Mouse (Mus musculus) embryo, embryonic 10 days (tissue): ENCODE measurements around the gene Gm4707.
"Not testable (repeated sequence)": the region's sequence is repeated elsewhere in the genome, so short reads cannot be mapped to it uniquely, and the experiment has no call there.

Source experiments
- DNase-seq: peaks from one replicate; pipeline ENCODE4 v3.0.0-alpha.2; 2015; ENCODE audit warnings: low spot score

The Gm4707 gene

DNA sequence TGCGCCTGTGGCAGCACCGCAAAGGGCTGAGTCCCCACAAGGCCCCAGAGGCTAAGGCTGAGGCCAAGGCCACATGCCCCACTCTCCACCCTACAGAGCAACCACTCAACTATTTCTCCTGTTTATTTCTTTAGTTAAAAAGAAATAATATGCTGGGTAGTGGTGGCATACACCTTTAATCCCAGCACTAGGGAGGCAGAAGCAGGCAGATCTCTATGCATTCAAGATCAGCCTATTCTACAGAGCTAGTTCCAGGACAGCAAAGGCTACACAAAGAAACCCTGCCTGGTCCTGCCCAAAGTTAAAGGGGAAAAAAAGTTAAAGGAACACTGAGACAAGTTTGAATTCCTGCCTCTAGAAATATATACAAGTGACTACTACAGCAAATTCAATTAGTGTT lies at the start of gene Gm4707:
TSS of gene Gm4707 (minus strand) at position 101 of the 400 bp plus-strand sequence.
- no peak for DNase-seq

DNA sequence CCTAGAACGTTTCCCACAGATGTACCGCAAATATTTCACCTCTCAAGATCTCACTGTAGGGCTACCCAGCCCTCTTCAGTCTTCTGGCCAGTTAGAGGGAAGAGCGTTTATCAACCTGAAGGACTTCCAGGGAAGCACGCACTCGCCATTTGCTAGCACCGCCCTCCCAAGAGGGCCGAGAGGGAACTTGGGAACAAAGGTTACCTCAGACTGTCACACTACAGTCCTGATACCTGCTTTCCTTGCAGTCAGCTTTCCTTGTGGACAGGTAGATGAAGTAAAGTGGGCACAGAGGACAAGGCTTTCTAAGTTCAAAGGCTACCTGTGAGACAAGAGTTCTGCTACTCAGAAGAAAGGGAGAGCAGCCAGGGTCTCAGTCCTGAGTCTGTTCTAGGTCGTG lies 47.1 kb upstream of the Gm4707 start:
- DNase-seq, result no peak

DNA sequence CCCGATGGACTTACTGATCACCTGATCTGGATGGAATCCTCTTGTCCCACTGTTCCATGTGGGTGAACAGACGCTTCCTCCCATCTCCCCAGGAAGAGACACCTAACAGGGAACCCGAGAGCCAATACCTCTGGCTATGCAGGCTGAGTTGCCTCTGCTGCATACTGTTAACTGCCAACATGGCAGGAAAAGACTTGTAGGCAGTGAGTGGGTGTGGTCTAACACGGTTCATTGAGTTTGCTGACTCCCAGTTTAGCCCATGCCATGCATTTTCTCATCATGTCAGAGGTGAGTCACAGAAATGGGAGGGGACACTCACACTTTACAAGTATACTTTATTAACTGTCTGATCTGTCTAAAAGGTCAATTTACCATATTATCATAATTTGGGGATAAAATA lies 36.1 kb upstream of the Gm4707 start:
- DNase-seq, result no peak

DNA sequence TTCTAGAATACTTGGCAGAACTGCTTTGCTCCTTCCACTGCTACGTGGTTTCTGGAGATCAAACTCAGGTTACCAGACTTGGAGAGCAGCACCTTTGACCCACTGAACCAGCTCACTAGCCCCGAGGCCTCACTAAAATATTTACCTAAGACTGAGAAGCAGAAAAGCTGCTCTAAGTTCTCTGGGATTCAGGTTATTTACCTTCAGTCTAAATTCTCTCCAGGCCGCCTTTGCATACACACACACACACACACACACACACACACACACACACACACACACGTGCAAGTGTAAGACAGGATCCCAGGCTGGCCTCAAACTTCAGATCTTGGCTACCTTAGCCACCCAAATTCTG lies 31.6 kb upstream of the Gm4707 start:
- DNase-seq, result no peak

DNA sequence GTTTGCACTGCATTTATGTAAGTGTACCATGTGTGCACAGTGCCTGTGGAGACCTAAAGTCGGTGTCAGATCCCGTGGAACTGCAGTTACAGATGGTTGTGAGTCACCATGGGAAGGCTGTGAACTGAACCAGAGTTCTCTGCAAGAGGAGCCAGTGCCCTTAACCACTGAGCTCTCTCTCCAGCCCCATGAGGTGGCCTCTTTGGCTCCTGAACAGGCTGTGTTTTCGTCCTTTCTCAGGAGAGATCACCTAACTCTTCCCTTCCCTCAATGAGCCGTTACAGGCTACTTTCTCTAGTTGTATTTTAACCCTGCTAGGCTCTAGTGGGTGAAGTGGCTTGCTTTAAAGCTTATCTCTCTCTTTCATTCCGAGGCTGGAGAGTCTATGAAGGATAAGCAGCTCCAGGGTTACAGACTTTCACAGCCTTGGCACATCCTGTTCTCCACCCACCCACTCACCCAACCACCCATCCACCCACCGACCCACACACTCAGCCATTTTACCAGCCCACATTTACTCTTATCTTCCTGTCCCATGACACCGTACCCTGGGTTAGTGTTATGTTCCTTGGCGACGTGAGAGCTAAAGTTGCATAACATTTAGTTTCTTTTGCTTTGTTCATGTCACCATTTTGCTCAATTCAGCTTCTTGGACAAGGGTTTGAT lies 31.1 kb upstream of the Gm4707 start:
- no peak for DNase-seq

DNA sequence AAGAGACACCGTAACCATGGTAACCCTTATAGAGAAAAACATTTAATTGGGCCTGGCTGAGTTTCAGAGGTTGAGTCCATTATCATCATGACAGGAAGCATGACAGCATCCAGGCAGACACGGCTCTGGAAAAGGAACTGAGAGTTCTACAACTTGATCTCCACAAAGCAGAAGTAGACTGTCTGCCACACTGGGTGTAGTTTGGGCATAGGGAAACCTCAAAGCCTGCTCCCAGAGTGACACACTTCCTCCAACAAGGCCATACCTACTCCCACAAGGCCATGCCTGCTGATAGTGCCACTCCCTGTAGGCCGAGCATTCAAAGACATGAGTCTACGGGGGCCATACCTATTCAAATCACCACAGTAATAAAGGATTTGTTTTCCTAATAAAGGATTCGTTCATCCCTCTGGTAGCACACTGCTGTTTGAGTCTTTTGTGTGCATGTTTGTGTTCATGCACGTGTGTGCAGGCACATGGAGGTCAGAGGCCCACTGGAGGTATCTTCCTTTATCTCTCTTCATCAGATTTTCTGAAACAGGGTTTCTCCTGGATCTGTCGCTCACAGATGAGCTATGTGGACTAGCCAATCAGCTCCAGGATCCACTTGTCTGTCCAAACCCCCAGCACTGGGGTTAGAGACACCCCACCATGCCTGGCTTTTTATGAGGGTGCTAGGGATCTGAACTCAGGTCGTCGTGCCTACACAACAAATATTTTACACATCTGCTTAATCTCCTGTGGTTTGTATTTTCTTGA lies 30.2 kb upstream of the Gm4707 start:
- no peak for DNase-seq

DNA sequence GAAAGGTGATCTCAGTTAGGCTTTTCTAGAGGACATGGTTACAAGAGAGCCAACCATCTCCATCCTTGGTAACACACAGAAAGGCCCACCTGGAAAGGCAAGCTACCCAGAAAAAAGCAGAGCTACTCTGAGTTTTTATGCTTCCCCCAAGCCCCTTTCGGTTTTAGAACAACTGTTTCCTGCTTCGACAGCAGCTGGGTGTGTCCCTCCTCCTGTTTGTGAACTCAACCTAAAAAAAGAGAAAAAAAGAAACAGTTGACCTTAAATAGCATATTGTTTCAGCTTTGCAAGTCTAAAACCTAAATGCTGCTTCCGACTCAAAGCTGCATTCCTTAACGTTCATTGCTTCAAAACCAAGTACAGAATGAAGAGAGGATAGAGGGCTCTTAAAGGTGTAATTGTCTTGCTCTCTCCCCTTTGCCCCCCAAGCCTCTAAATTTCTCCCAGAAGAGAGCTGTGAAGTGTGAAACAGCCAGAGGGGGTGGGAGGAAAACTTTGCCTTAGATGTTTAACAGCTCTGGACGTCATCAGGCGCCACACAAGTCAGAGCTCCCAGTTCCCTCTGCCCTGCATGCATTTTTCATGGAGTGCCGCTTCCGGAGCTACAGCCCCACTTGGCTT lies 26.6 kb upstream of the Gm4707 start:
- DNase-seq, result no peak

DNA sequence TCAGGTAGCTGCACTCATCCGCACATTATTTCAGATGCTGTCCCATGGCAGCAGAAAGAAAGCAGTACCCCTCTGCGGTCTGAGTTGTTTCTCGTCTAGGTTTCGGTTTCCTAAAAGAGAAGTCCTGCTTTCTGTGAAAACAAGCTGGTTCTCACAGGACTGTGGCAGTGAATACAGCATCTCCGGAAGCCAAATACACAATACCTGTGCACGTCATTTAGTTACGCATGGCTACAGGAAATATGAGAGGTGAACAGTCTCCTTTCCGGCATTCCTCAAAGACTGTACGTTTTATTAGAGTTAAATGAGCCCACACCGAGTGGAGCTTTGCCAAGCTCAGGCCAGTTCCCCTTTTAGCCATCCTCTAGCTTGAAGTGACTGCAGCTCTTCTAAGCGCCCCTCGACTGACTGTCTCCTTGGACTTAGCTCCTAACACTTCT lies 26.1 kb upstream of the Gm4707 start:
- no peak for DNase-seq

DNA sequence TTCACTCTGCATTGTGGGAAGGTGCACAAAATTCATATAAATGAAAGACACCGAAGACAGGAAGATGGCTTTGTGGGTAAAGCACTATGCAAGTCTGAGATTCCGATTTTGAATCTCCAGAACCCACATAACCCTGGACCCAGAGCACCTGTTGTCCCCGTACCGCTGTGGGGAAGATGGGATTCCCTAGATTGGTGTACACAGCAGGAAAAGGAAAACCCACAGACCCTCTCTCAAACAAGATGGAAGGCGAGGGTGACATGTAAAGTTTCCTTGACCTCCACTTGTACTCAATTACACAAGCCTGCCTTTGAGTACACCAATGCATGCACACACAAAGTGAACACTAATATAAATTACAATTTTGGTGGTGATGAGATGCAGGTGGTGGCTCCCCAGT lies 25.0 kb upstream of the Gm4707 start:
- DNase-seq, result no peak

DNA sequence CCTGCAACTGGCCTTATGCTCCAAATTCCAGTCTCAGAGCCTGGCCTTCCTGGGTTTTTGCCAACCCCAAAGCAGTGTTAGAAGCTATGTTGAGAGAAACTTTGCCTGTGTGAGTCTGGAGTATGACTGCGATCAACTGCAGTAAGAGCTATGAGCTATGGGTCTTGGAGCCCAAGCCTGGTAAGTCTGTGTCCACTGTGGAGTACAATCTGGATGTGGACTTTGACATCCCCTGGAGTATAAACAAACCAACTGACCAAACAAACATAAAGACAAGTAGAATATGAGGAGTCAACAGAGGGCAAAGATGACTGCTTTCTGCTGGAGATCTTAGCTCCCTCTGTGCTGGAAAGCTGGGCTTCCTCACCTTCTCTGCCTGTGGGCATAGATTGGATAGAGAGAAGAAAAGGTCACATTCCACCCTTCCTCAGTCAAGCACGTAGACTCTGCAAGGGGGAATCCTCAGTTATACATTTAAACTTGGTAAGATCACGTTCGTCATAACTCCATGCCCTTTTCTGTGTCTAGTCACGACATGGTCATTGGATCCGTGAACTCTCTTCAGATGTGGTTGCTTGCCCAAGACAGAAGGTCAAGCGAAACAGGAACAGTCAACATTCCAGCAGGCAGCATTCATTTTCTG lies 23.8 kb upstream of the Gm4707 start:
- no peak for DNase-seq

DNA sequence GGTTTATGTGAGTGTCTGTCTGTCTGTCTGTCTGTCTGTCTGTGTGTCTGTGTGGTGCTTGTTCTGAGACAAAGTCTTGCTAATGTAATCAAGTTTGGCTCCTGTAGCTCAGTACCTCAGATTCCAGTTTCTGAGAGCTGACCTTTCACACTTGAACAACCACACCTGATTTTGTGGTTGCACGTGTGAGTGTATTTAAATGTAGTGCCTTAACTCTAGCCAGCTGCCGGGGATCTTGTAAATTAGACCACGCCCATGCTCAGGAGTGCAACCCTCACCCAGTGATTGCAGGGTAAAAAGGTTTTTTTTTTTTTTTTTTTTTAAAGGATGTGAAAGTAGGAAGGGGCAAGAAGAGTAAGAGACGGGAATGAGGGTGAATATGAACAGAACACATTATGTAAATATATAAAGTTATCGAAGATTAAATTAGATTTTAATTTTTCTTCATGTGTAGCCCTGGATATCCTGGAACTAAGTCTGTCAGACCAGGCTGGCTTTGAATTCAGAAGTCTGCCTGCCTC lies 19.7 kb upstream of the Gm4707 start:
- no peak for DNase-seq

DNA sequence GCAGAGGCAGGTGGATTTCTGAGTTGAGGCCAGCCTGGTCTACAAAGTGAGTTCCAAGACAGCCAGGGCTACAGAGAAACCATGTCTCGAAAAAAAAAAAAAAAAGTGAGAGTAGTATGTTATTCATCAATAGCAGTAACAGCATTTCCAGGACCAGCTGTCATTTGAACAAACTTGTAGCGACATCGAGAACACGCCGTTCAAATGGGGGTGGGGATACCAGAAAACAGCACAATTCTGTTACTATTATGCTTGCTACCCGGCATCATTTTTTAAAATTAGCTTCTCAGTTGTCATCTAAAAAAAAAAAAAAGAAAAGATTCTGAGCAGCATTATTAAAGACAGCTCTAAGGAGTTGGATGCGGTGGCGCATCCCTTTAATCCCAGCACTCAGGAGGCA lies 17.8 kb upstream of the Gm4707 start:
- no peak for DNase-seq

DNA sequence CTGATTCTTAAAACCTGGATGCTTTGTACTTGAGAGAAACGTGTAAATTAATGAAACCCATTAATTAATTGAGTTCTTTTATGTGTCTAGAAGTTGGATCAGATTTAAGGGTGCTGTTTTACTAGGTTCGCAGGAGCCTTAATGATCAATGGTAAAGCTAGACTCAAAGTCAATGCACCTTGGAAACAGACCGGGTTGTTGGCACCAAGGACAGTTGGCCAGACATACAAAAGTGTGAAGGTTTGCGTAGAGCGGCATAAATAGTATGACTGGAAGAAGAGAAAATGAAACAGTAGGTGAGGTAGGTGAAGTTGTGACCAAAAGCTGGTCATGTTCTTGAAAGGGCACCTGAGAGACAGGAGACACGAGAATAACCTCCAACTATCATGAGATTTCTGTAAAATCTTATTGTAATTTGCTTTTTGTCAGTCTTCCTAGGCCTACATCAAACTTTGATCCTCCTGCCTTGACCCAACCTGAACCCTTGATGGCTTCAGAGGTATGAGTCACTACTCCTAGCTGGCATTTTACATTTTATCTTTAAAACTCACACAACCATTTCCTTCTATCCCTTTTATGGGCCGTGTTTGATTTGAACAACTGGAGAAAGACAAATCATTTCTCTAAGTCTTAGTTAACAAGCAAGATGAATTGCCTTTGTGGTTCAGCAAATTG lies 16.8 kb upstream of the Gm4707 start:
- no peak for DNase-seq

DNA sequence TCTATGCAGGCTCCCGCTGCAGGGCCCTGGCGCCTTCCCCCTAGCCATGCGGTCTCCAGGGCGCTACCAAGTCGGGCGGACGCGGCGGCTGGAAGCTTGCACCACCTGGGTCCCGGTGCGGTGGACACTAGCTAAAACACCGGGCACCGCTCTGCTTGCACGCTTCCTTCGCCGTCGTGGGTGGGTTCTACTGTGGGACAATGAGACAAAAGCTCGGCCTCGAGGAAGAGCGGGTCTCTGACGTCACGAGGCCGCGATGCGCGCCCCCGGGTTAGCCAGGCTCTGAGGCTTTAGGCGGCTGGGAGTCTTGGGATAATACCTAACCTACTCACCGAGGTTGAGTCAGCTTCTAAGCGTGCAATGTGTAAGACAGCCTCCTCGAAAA lies 16.0 kb upstream of the Gm4707 start:
- peak; percentile 88 for DNase-seq

DNA sequence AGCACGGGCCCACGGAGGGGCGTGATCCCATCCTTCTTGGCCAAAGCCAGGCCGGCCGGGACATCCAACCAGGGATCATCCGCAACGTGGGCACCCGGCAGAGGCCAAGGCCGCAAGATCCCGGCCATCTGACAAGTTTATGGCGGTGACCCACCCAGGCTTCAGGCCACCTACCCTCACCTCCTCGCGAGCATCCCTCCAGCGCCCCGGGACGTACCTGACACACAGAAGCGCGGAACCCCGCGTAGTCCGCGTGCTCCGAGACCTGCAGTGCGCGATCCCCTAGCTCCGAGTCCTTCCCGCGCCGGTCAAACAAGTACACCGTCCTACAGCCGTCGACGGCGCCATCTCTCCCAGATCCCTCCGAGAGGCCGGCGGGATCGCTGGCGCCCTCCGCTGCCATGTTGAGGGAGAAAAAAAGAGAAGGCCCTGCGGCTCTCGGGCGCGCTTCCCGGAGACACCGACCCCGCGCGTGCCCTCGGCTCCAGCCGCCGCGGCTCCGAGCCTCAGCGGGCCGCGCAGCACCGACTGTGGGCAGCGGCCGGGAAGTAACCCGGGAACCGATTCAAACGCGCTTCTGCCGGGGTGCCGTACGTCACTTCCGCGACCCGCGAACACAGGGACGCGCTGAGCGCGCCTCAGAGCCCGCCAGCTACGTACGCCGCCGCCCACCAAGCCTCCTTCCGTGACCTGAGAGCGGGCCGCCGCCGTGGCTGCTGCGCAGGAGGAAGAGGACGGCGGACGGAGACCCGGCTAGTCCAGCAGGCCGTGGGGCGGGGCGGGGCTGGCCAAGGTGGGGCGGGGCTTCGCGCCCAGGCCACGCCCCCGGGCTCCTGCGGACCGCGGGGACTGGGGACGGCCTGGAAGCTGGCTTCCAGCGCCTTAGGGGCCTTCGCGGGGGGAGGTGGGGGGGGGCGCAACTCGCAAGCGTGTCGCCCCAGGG lies 15.3 kb upstream of the Gm4707 start, which contains the start of gene Smchd1:
TSS of gene Smchd1 (minus strand) at position 582 of the 943 bp plus-strand sequence.
- DNase-seq, result peak; percentile 96

DNA sequence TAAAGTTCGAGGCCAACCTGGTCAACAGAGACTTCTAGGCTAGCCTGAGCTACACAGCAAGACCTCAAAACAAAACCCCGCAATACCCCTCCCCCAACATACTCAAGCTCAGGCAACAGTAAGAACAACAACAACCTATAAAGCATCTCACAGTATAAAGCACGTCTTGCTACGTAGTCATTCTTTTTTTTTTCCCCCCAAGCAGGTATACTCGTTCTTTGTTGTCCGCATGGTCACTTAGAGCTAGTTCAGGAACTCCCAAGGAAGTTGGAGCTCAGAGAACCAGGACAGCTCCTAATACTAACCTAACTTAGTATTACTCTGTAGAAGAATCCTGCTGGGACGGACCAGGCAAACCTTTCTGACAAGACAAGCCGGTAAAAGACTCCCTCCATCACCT lies 14.4 kb upstream of the Gm4707 start:
- no peak for DNase-seq

DNA sequence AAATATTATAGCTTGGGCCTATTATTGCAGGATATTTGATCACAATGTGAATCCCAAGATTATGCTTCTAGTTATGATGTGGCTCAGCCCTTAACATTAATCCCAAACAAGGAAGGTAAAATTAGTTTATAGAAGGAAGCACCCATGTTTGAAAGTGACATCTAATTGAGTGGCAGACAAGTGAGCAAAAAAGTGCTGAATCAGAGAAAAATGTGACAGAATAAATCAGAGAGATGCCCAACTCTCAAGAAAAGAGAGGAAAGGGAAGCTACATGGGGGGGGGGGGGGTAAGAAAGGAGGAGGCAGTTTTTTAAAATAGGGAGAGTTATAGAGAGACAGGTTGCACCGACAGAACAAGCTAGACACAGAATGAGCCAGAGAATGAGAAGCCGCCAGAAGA lies 11.5 kb upstream of the Gm4707 start:
- no peak for DNase-seq

DNA sequence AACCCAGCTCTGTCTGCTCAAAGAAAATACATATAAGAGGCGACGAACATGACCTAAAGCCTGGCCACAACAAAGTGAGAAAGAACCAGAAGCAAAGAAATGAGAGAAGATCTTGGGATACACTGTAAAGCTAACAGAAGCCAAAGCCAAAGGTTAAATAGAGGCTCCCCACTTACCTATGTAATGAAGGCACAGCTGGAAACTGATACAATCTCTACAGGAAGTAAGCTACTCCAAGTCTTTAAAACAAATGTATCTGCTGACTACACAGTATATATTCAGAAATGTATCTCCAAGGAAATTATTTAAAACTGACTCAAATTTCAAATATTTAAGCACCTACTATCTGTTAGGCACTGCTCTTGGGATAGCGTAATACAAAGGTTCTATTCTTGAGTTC lies 594 bp upstream of the Gm4707 start:
- DNase-seq, result no peak

DNA sequence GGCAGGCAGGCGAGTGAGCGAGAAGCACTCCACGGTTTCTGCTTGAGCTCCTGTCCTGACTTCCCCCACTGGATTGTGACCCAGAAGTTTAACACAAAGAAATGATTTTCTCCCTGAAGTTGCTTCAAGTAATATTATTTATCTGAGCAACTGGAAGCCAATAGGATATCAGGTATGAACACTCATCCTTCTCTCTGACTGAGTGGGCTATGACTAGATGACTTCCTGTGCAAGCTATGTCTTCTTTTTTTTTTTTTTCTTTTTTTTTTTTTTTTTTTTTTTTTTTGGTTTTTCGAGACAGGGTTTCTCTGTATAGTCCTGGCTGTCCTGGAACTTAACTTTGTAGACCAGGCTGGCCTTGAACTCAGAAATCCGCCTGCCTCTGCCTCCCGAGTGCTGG lies 2.4 kb downstream of the Gm4707 start:
- DNase-seq, result not testable (repeated sequence)

DNA sequence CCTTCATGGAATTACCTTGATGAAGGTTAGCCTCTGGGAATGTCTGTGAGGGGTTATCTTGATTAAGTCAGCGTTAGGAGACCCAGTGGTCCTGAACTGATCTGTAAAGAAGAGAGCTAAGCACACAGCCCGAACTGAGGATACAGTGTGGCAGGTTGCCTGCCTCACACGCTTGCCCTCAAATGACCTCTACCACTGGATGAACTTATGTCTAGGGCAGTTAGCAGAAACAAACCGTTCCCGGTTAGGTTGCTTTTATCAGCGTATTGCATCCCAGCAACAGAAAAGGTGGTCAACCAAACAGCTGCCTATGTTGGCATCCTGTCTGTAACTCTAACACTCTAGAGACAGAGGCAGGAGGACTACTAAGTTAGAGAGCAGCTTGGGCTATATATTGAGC lies 14.5 kb downstream of the Gm4707 start:
- DNase-seq, result no peak

DNA sequence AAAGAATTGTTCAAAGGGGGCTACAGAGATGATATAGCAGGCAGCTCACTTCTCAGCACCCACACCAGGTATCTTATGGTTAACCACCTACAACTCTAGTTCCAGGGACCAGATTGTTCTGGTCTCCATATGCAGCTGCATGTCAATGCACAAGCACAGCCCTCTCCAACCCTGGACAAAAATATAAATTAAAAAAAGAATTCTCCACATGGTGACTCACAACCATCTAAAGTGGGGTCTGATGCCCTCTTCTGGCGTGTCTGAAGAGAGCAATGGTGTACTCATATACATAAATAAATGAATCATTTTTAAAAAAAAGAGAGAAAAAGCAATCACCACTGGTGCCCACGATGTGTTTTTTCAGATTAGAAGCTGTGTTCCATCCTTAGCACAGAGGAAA lies 15.0 kb downstream of the Gm4707 start:
- no peak for DNase-seq
